Mouse (Mus musculus): Measurements from ENCODE around the gene Podn.
"Not testable (repeated sequence)": the region's sequence is repeated elsewhere in the genome, so short reads cannot be mapped to it uniquely, and the experiment has no call there.

The Podn gene

GRCm38 (mm10) chr4:108079191-108079590, 17.1 kb downstream of the Podn start:
- DNase-seq (ENCODE audit: low read depth, low spot score) = not testable (repeated sequence)

GRCm38 (mm10) chr4:108077224-108077955, 18.9 kb downstream of the Podn start:
- no peak for DNase-seq (ENCODE audit: low read depth, low spot score)

GRCm38 (mm10) chr4:108074204-108074823, 21.9 kb downstream of the Podn start:
- no peak for DNase-seq (ENCODE audit: low read depth, low spot score)

- no peak for DNase-seq (ENCODE audit: low read depth, low spot score)
Observed at GRCm38 (mm10) chr4:108072086-108072485, 24.2 kb downstream of the Podn start.

- DNase-seq (ENCODE audit: low read depth, low spot score) = peak; percentile 84
Observed at GRCm38 (mm10) chr4:108071235-108071901, 24.9 kb downstream of the Podn start.

- no peak for DNase-seq (ENCODE audit: low read depth, low spot score)
Observed at GRCm38 (mm10) chr4:108070723-108071122, 25.5 kb downstream of the Podn start.

GRCm38 (mm10) chr4:108070286-108070685, 26.0 kb downstream of the Podn start:
- DNase-seq (ENCODE audit: low read depth, low spot score) = no peak

- DNase-seq (ENCODE audit: low read depth, low spot score) = no peak
Observed at GRCm38 (mm10) chr4:108068081-108068480, 28.2 kb downstream of the Podn start.

GRCm38 (mm10) chr4:108067261-108067660, 29.0 kb downstream of the Podn start:
- DNase-seq (ENCODE audit: low read depth, low spot score) = no peak

GRCm38 (mm10) chr4:108066569-108066968, 29.7 kb downstream of the Podn start:
- DNase-seq (ENCODE audit: low read depth, low spot score) = no peak

GRCm38 (mm10) chr4:108065176-108065844, 30.9 kb downstream of the Podn start:
- DNase-seq (ENCODE audit: low read depth, low spot score) = no peak

- no peak for DNase-seq (ENCODE audit: low read depth, low spot score)
Observed at GRCm38 (mm10) chr4:108063616-108064015, 32.6 kb downstream of the Podn start.

- no peak for DNase-seq (ENCODE audit: low read depth, low spot score)
Observed at GRCm38 (mm10) chr4:108062524-108062923, 33.7 kb downstream of the Podn start.

GRCm38 (mm10) chr4:108060774-108061173, 35.5 kb downstream of the Podn start:
- DNase-seq (ENCODE audit: low read depth, low spot score) = no peak

- DNase-seq (ENCODE audit: low read depth, low spot score) = no peak
Observed at GRCm38 (mm10) chr4:108059601-108060379, 36.5 kb downstream of the Podn start.

- DNase-seq (ENCODE audit: low read depth, low spot score) = no peak
Observed at GRCm38 (mm10) chr4:108058166-108058565, 38.1 kb downstream of the Podn start.

GRCm38 (mm10) chr4:108057247-108057646, 39.0 kb downstream of the Podn start:
- DNase-seq (ENCODE audit: low read depth, low spot score) = no peak

- no peak for DNase-seq (ENCODE audit: low read depth, low spot score)
Observed at GRCm38 (mm10) chr4:108055873-108056272, 40.4 kb downstream of the Podn start.

GRCm38 (mm10) chr4:108052673-108053072, 43.6 kb downstream of the Podn start:
- DNase-seq (ENCODE audit: low read depth, low spot score) = no peak

- peak; percentile 22 for DNase-seq (ENCODE audit: low read depth, low spot score)
Observed at GRCm38 (mm10) chr4:108051687-108052274, 44.5 kb downstream of the Podn start.

GRCm38 (mm10) chr4:108046136-108046535, 50.1 kb downstream of the Podn start:
- DNase-seq (ENCODE audit: low read depth, low spot score) = no peak

Measured in brain, embryonic 18.5 days (tissue).